Mouse (Mus musculus) C2C12 (cell line): ENCODE measurements around the gene Skap1. TPM values are rescaled to one million over a fixed set of nuclear protein-coding genes. Genes with fewer than 3 reads are reported as not detected.

Experiments used
- H3K27me3 ChIP-seq: one replicate; pipeline ENCODE4 v1.6.1; 2011; ENCODE audit not compliant: control insufficient read depth, insufficient read depth, insufficient read length
- H3K36me3 ChIP-seq: one replicate; pipeline ENCODE4 v1.6.1; 2011; ENCODE audit not compliant: control insufficient read depth, insufficient read depth
- H3K4me3 ChIP-seq: one replicate; pipeline ENCODE4 v1.5.1; 2011; ENCODE audit warnings: mild to moderate bottlenecking, control low read depth; ENCODE audit not compliant: poor library complexity, insufficient read depth, severe bottlenecking
- H3K79me2 ChIP-seq: one replicate; pipeline ENCODE4 v1.6.1; 2011; ENCODE audit not compliant: control insufficient read depth, insufficient read depth
- H3K79me3 ChIP-seq: one replicate; pipeline ENCODE4 v1.6.1; 2011; ENCODE audit warnings: low read depth, control low read depth
- H3ac ChIP-seq: one replicate; pipeline ENCODE3; 2011; ENCODE audit warnings: low read depth; ENCODE audit not compliant: control insufficient read depth, insufficient read length
- CTCF ChIP-seq: IDR thresholded peaks from one replicate; pipeline ENCODE4 v1.5.1; 2011; ENCODE audit not compliant: control insufficient read depth, insufficient read depth, insufficient read length
- MAX ChIP-seq: IDR thresholded peaks from one replicate; pipeline ENCODE4 v1.6.1; 2011; ENCODE audit warnings: mild to moderate bottlenecking, control low read depth
- USF1 ChIP-seq: IDR thresholded peaks from one replicate; pipeline ENCODE4 v1.6.1; 2011; ENCODE audit warnings: low read depth, mild to moderate bottlenecking, control low read depth, moderate library complexity
- polyA plus RNA-seq: library from polyadenylated mRNA; unstranded; fragments of >200 nt; fragmentation: generic; extraction: Trizol; gene quantifications from one replicate; pipeline ENCODE4 v1.2.1, GENCODE M21; 2012; ENCODE audit warnings: missing spikeins

The Skap1 gene
- polyA plus RNA-seq, 1 experiment = 0.04 TPM

DNA sequence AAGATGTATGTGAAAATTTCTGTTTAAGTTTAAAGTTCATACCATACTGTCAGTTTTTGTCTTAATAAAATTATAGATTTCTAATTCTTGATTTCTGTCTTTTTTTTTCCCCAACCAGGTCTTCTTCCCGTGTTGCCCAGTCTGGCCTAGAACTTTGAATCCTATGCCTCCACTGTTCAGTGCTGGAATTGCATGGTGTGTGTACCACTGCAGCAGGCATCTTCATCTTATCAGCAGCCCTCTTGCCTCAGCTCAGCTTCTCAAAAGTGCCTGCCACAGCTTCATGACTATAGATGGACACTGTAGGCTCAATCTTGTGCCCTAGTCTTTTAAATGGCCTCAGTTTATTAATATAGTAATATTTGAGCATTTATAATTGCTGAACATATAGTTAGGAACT lies 343.7 kb downstream of the Skap1 start:
- TF ChIP-seq MAX (no peak), USF1 (no peak), CTCF (no peak)
- Histone ChIP-seq H3K36me3 (peaks cover 93% of the 10 kb centered on the region), H3K27me3 (no peaks in the 10 kb centered on the region), H3ac (no peak overlapping the region), H3K79me2 (peaks cover 5% of the 10 kb centered on the region), H3K79me3 (peaks cover 4% of the 10 kb centered on the region), H3K4me3 (no peak overlapping the region)

Other genes with a start within 250 kb of the Skap1 start
- not detected for gene Hoxb9, start 193.1 kb upstream of the Skap1 start, polyA plus RNA-seq
- 0.02 TPM for gene Hoxb8, start 182.7 kb upstream of the Skap1 start, polyA plus RNA-seq
- 0.04 TPM for gene Hoxb7, start 178.0 kb upstream of the Skap1 start, polyA plus RNA-seq
- gene Hoxb6, start 172.1 kb upstream of the Skap1 start, polyA plus RNA-seq = 0.05 TPM
- not detected for gene Hoxb5, start 161.3 kb upstream of the Skap1 start, polyA plus RNA-seq
- 0.02 TPM for gene Hoxb4, start 146.3 kb upstream of the Skap1 start, polyA plus RNA-seq
- gene Hoxb3, start 141.3 kb upstream of the Skap1 start, polyA plus RNA-seq = not detected
- not detected for gene Hoxb2, start 114.1 kb upstream of the Skap1 start, polyA plus RNA-seq
- gene Hoxb1, start 98.8 kb upstream of the Skap1 start, polyA plus RNA-seq = not detected